Mouse (Mus musculus) embryonic facial prominence, embryonic 15.5 days (tissue): ENCODE results near the gene Erbb3. TPM values are rescaled to one million over a fixed set of nuclear protein-coding genes. Genes with fewer than 3 reads are reported as not detected.

Source experiments
- ATAC-seq: fragments of 200-750 bp; cut with Nextera tagmentation; 2 replicates; pipeline ENCODE4 v1.8.0; 2017; ENCODE audit warnings: low read depth, moderate TSS enrichment; ENCODE audit not compliant: insufficient number of reproducible peaks, low FRiP score, low TSS enrichment
- H3K27ac ChIP-seq: fragments of 300-500 bp; sonication (generic); replicated peaks from 2 replicates; pipeline ENCODE4 v1.5.1; 2015; ENCODE audit warnings: mild to moderate bottlenecking, inconsistent platforms
- H3K27me3 ChIP-seq: fragments of 300-500 bp; sonication (generic); 2 replicates; pipeline ENCODE4 v1.6.1; 2015; ENCODE audit warnings: inconsistent platforms
- H3K36me3 ChIP-seq: fragments of 300-500 bp; sonication (generic); 2 replicates; pipeline ENCODE4 v1.6.1; 2015; ENCODE audit warnings: mild to moderate bottlenecking, inconsistent platforms
- H3K4me1 ChIP-seq: fragments of 300-500 bp; sonication (generic); 2 replicates; pipeline ENCODE4 v1.6.1; 2015; ENCODE audit warnings: inconsistent platforms
- H3K4me2 ChIP-seq: fragments of 300-500 bp; sonication (generic); replicated peaks from 2 replicates; pipeline ENCODE4 v1.6.1; 2015; ENCODE audit warnings: mild to moderate bottlenecking, inconsistent platforms
- H3K4me3 ChIP-seq: fragments of 300-500 bp; sonication (generic); replicated peaks from 2 replicates; pipeline ENCODE4 v1.5.1; 2015; ENCODE audit warnings: mild to moderate bottlenecking, inconsistent platforms
- H3K9ac ChIP-seq: fragments of 300-500 bp; sonication (generic); 2 replicates; pipeline ENCODE4 v1.6.1; 2015; ENCODE audit warnings: inconsistent platforms
- H3K9me3 ChIP-seq: fragments of 300-500 bp; sonication (generic); replicated peaks from 2 replicates; pipeline ENCODE4 v1.6.1; 2016; ENCODE audit warnings: inconsistent platforms
- WGBS: fragments of 180-500 bp; shearing (Covaris S2); methylation state at CpG from one replicate; pipeline ENCODE4 v1.1.7; 2015; 5-methylcytosine and 5-hydroxymethylcytosine counted together
- polyA plus RNA-seq: library from polyadenylated mRNA; unstranded; fragments of >200 nt; fragmentation: Nextera tagmentation; extraction: Ambion mirVana; gene quantifications from 2 replicates; pipeline ENCODE4 v1.2.1, GENCODE M21; 2015

Erbb3 gene
- polyA plus RNA-seq, 1 experiment from 2014 or later: 23.9 TPM

GRCm38 (mm10) chr10:128544674-128545569, 44.5 kb downstream of the Erbb3 start:
- H3K4me1 ChIP-seq: peaks cover 13% of the 10 kb centered on the region; the same call in 1 of the 2 replicates
- no peak overlapping the region for H3K4me2 ChIP-seq
- H3K36me3 ChIP-seq: peaks cover 41% of the 10 kb centered on the region
- no peak overlapping the region for H3K4me3 ChIP-seq
- no peak overlapping the region for H3K9ac ChIP-seq
- no peak for ATAC-seq
- 94% methylated on average over 37 of the region's 37 CpGs for WGBS
- no peaks in the 10 kb centered on the region for H3K9me3 ChIP-seq
- H3K27ac ChIP-seq: no peak overlapping the region
- H3K27me3 ChIP-seq: no peaks in the 10 kb centered on the region

DNA sequence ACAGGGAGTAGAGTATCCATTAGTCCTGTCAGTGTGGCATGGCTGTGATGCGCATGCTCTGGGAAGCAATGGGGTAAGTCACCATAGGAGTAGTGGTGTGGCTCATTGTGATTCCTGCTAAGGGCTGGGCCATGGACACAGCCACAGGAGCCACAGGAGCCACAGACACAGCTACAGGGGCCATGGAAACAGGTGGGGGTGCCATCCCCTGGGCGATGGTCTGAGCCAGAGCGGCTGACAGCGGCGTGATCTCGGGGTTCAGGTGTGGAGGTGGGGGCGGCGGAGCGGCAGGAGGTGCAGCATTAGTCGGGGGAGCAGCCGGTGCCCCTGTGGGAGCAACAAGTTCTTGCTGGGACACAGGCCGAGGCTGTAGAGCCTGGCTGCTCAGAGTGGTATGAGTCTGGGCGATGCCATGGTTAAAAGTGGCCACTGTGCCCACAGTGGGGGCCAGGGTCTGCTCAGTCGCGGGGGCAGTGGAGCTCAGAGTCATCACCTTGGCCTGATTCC, 45.2 kb downstream of the Erbb3 start:
- Histone ChIP-seq H3K27me3 (no peaks in the 10 kb centered on the region), H3K4me3 (no peak overlapping the region), H3K4me1 (peaks cover 13% of the 10 kb centered on the region; the same call in 1 of the 2 replicates), H3K4me2 (no peak overlapping the region), H3K36me3 (peaks cover 41% of the 10 kb centered on the region), H3K9me3 (no peaks in the 10 kb centered on the region), H3K27ac (no peak overlapping the region), H3K9ac (no peak overlapping the region)
- 96% methylated on average over 15 of the region's 15 CpGs for WGBS
- no peak for ATAC-seq

GRCm38 (mm10) chr10:128543100-128543499, 46.4 kb downstream of the Erbb3 start:
- Histone ChIP-seq H3K4me2 (no peak overlapping the region), H3K4me1 (peaks cover 13% of the 10 kb centered on the region; the same call in 1 of the 2 replicates), H3K36me3 (peaks cover 41% of the 10 kb centered on the region), H3K9ac (no peak overlapping the region), H3K27me3 (no peaks in the 10 kb centered on the region), H3K9me3 (no peaks in the 10 kb centered on the region), H3K27ac (no peak overlapping the region), H3K4me3 (no peak overlapping the region)
- 80% methylated on average over 2 of the region's 2 CpGs for WGBS
- ATAC-seq: no peak

DNA sequence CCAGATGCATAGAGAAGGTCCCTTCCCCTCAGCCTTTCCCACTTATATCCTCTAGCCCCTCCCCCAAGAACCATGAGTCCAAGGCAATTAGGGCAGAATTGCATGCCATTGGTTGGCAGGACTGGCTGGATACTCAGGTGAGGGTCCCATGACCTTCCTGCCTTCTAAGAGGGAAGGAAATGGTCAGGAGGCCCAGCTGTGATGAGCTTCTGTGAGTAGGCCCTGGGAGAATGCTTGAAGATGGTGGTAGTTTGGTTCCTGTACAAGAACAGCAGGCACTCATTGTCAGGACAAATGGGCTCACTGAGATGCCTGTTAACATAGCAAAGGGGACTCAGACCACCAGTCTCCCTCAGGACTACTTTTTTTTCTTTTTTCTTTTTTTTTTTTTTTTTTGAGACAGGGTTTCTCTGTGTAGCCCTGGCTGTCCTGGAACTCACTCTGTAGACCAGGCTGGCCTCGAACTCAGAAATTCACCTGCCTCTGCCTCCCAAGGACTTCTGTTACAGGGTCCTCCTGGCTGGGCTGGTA, 51.0 kb downstream of the Erbb3 start:
- H3K4me1 ChIP-seq: peaks cover 10% of the 10 kb centered on the region; the same call in 1 of the 2 replicates
- ATAC-seq: no peak
- no peaks in the 10 kb centered on the region for H3K27me3 ChIP-seq
- no peak overlapping the region for H3K9ac ChIP-seq
- whole genome bisulfite sequencing: 81% methylated on average over 1 of the region's 1 CpGs
- H3K4me3 ChIP-seq: no peak overlapping the region
- peaks cover 19% of the 10 kb centered on the region for H3K36me3 ChIP-seq
- no peak overlapping the region for H3K4me2 ChIP-seq
- H3K9me3 ChIP-seq: no peaks in the 10 kb centered on the region
- H3K27ac ChIP-seq: no peak overlapping the region

DNA sequence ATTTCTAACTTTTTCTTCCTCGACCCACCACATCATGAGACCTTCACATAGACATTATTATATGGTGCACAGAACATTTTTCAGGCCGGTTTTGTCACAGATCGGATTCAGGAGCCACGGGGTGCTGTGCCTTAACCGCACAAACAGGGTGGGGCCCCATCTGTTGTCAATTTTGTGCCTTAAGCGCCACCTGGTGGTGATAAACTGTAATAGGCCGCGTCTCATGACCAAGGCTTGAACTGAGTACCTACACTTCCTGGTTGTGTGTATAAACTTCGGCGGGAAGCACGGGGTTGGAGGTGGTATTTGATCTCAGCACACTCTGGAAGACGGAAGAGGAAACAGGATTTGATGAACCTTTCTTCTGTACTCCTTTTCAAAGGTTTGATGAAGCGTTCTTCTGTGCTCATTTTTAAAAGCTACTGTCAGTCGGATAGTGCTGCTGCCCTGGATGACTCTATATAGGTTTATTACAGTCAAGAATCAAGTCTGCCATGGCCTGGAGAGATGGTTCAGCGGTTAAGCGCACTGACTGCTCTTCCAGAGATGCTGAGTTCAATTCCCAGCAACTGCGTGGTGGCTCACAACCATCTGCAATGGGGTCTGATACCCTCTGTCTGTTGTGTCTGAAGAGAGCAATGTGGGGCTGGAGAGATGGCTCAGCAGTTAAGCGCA, 53.0 kb downstream of the Erbb3 start:
- peak; percentile 93 for ATAC-seq
- Histone ChIP-seq H3K4me1 (peaks cover 10% of the 10 kb centered on the region; the same call in 1 of the 2 replicates), H3K27ac (peak overlapping the region; percentile 82), H3K36me3 (peaks cover 5% of the 10 kb centered on the region; the same call in 1 of the 2 replicates), H3K9me3 (no peaks in the 10 kb centered on the region), H3K9ac (no peak overlapping the region), H3K4me2 (peak overlapping the region; percentile 45), H3K27me3 (no peaks in the 10 kb centered on the region), H3K4me3 (peak overlapping the region; percentile 19)
- WGBS: 13% methylated on average over 18 of the region's 18 CpGs

GRCm38 (mm10) chr10:128535624-128536265, 53.7 kb downstream of the Erbb3 start:
- ATAC-seq: peak; percentile 13; the same call in 1 of the 2 replicates
- WGBS: 67% methylated on average over 4 of the region's 4 CpGs
- H3K27me3 ChIP-seq: no peaks in the 10 kb centered on the region
- peak overlapping the region; percentile 45 for H3K4me2 ChIP-seq
- H3K9me3 ChIP-seq: no peaks in the 10 kb centered on the region
- no peaks in the 10 kb centered on the region for H3K36me3 ChIP-seq
- peak overlapping the region; percentile 82 for H3K27ac ChIP-seq
- peaks cover 10% of the 10 kb centered on the region; the same call in 1 of the 2 replicates for H3K4me1 ChIP-seq
- H3K4me3 ChIP-seq: peak overlapping the region; percentile 19; the same call in 1 of the 2 replicates
- no peak overlapping the region for H3K9ac ChIP-seq

DNA sequence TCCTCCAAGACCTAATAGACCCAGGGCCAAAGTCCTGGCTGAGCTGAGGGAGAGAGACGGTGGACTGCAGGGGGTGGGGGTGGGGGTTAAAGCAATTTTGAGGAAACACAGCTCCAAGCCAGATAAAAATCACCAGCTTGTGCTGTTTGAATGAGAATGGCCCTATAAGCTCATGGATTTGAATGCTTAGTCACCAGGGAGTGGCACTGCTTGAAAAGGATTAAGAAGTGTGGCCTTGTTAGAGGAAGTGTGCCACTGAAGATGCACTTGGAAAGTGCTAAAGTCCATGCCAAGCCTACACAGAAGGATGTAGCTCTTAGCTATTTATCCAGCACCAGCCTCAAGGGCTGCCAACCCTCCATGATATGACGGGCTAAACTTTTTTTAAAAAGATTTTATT, 54.2 kb downstream of the Erbb3 start:
- Histone ChIP-seq H3K4me3 (no peak overlapping the region), H3K4me2 (no peak overlapping the region), H3K36me3 (no peaks in the 10 kb centered on the region), H3K9me3 (no peaks in the 10 kb centered on the region), H3K4me1 (peaks cover 10% of the 10 kb centered on the region; the same call in 1 of the 2 replicates), H3K27me3 (no peaks in the 10 kb centered on the region), H3K27ac (no peak overlapping the region), H3K9ac (no peak overlapping the region)
- WGBS: 84% methylated on average over 2 of the region's 2 CpGs
- ATAC-seq: no peak

DNA sequence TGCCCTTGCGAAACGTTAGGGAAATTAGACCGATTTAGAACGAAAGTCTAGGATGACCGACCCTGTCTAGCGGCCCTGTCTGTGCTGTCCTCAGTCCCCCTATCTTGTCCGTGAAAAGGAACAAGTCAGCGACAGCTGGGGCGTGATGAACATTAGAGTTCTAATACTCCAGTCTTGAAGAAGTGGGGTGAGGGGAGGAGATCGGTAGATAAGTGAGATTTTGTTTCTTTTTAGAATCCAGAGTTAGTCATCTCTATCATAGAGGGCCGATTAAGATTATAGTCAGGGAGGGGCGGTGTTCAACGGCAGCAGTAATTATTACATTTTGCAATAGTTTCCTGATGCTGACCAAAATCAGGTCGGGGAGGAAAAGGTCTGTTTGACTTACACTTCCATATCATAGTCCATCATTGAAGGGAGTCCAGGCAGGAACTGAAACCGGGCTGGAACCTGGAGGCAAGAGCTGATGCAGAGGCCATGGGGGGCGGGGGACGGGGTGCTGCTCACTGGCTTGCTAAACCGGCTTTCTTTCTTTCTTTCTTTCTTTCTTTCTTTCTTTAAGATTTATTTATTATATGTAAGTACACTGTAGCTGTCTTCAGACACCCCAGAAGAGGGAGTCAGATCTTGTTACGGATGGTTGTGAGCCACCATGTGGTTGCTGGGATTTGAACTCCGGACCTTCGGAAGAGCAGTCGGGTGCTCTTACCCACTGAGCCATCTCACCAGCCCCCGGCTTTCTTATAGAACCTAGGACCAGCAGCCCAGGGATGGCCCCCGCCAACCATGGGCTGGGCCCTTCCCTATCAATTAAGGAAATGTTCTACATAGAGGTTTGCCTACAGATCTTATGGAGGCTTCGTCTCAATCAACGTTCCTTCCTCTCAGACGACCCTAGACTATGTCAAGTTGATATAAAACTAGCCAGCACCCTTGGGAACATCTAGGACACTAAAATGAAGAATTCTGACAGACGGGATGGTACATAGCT, 62.8 kb downstream of the Erbb3 start:
- H3K4me1 ChIP-seq: peaks cover 15% of the 10 kb centered on the region
- peak overlapping the region; percentile 90 for H3K4me3 ChIP-seq
- no peaks in the 10 kb centered on the region for H3K9me3 ChIP-seq
- peak overlapping the region; percentile 12; the same call in 1 of the 2 replicates for H3K9ac ChIP-seq
- H3K36me3 ChIP-seq: peaks cover 6% of the 10 kb centered on the region; the same call in 1 of the 2 replicates
- 25% methylated on average over 28 of the region's 28 CpGs for WGBS
- H3K27me3 ChIP-seq: no peaks in the 10 kb centered on the region; the same call in none of the 2 replicates
- H3K27ac ChIP-seq: peak overlapping the region; percentile 91
- no peak for ATAC-seq
- H3K4me2 ChIP-seq: peak overlapping the region; percentile 98

DNA sequence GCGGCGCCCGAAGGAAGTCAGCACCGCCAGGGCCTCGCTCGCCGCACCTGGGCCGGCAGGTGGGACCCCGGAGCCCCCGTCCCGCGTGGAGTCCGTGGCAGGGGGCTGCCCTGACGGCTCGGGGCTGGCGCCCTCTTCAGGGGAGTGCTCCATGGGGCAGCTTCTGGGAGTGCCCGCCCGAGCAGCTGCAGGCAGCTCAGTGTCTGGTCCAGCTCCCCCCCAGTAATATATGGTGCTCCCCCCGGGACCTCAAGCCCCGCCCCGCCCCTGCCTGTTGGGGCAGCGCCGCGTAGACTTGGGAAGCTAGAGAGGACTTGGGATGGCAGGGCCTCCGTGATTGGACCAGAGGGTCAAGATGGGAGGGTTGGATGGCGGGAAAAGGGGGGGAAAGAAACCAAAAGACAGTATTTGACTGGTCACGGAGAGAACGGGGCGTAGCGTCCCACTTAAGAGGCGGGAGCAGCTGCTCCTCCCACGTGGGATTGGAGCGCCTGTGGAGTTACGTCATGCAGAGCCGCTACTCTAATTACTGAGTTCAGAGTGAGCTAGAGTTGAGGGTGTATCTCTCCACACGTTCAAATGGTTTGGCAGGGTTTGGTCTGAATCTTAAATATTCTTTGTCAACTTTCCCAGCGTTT, 63.7 kb downstream of the Erbb3 start, which contains the start of gene Esyt1:
Esyt1 (minus strand) TSS at position 201 of the 638 bp plus-strand sequence.
- ATAC-seq: peak; percentile 97
- Histone ChIP-seq H3K27me3 (no peaks in the 10 kb centered on the region; the same call in none of the 2 replicates), H3K9ac (peak within 1 kb of the TSS; percentile 79), H3K4me3 (peak within 1 kb of the TSS; percentile 90), H3K27ac (peak within 1 kb of the TSS; percentile 91), H3K9me3 (no peaks in the 10 kb centered on the region), H3K36me3 (peaks cover 15% of the 10 kb centered on the region), H3K4me2 (peak within 1 kb of the TSS; percentile 98), H3K4me1 (peaks cover 15% of the 10 kb centered on the region)
- under 1% methylated on average over 37 of the region's 37 CpGs for WGBS
